Mouse (Mus musculus): ENCODE measurements at regions not wholly inside any gene's neighbourhood (a gene's known extent, or its start where the extent isn't known, plus 50 kb on each side); places are given as distances from the start of the nearest gene placed in this dataset.

DNA sequence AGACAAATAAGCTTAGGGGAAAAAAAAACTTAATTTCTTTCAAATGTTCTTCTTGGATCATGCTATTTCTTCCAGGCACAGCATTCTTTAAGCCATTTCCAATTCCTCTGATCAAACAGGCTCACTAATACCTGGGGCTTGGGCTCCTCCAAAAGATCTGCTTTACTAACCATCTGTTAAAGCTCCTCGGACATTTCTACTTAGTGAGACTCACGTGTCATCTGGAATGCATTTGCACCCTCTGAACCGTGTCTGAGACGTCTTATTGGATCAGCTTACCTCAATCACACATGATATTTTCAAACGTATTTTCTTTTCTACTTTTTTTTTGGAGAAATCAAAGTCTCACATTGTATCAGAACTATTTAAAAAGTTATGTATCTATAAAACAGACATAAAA is 132.4 kb downstream of the Npr3 start:
- Histone ChIP-seq H3K4me1 (replicated peaks; ENCODE audit: low read depth, low read length) (no peaks in the 10 kb centered on the region), H3K36me3 (ENCODE audit: insufficient read depth, low read length) (no peaks in the 10 kb centered on the region), H3K9me3 (ENCODE audit: low read length) (no peaks in the 10 kb centered on the region), H3K4me3 (replicated peaks; ENCODE audit: low read length) (no peak overlapping the region), H3K27me3 (ENCODE audit: insufficient read depth, low read length) (no peaks in the 10 kb centered on the region)
- TF ChIP-seq CTCF (conservative IDR thresholded peaks at IDR 0.05; ENCODE audit: low read length) (no peak), POU5F1 (IDR thresholded peaks at IDR 0.05; ENCODE audit: borderline replicate concordance, low read length) (no peak), NANOG (IDR thresholded peaks at IDR 0.05; ENCODE audit: borderline replicate concordance, low read length) (no peak)

DNA sequence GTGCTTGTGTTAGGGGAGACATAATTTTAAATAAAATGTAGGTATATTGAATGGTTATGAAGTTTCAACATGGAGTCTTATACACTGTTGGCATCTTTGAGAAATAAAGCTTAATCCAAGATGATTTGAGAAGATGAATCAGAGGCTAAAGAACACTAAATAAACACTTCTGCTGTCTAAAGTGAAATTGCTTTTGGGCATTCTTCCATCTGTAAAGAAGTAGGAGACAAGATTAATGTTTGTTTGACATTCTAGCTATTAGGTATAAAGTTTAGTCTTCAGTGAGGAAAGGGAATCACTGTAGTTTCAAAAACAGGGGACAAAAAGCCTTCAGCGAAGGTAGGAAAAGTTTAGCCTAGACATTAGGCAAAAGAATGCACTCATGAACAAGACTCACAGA is 136.5 kb downstream of the Npr3 start:
- Histone ChIP-seq H3K9me3 (ENCODE audit: low read length) (no peaks in the 10 kb centered on the region), H3K4me1 (replicated peaks; ENCODE audit: low read depth, low read length) (no peaks in the 10 kb centered on the region), H3K4me3 (replicated peaks; ENCODE audit: low read length) (no peak overlapping the region), H3K36me3 (ENCODE audit: insufficient read depth, low read length) (no peaks in the 10 kb centered on the region), H3K27me3 (ENCODE audit: insufficient read depth, low read length) (no peaks in the 10 kb centered on the region)
- TF ChIP-seq POU5F1 (IDR thresholded peaks at IDR 0.05; ENCODE audit: borderline replicate concordance, low read length) (no peak), NANOG (IDR thresholded peaks at IDR 0.05; ENCODE audit: borderline replicate concordance, low read length) (no peak), CTCF (conservative IDR thresholded peaks at IDR 0.05; ENCODE audit: low read length) (no peak)

DNA sequence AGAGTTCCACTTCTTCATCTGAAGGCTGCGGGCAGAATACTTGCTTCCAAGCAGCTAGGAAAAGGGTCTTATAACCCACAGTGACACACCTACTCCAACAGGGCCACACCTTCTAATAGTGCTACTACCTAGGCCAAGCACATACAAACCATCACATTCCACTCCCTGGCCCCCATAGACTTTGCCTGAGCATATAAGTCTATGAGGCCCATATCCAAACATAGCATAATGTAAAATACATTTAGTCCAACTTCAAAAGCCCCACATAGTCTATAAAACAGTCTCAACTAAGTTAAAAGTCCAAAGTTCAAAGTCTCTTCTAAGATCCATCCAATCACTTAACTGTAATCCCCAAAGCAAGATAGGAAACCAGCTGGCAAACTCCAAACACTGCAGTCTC is 149.1 kb downstream of the Npr3 start:
- no peaks in the 10 kb centered on the region for H3K36me3 ChIP-seq (ENCODE audit: insufficient read depth, low read length)
- peaks cover 6% of the 10 kb centered on the region for H3K4me1 ChIP-seq (replicated peaks; ENCODE audit: low read depth, low read length)

DNA sequence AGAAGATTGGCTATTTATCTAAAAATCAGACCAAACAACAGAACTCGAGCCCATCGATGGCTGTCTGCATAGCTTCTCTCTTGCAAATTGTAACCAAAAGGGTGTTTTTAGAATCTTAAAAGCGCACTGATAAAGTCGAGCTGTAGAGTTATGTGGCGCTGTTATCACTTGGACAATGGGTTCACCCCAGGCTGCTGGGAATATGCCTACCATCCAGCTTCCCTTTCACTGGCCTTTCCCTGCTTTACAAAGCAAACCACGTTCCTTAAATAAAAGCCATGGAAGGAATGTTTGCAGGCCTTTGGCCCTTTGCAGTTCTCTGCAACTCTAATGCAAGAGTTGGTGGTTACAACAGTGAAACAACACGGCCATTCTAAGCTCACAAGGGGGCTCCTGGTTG is 150.3 kb downstream of the Npr3 start:
- Histone ChIP-seq H3K36me3 (ENCODE audit: insufficient read depth, low read length) (no peaks in the 10 kb centered on the region), H3K9me3 (ENCODE audit: low read length) (peaks cover 9% of the 10 kb centered on the region; the same call in 1 of the 2 replicates), H3K4me3 (replicated peaks; ENCODE audit: low read length) (no peak overlapping the region), H3K27me3 (ENCODE audit: insufficient read depth, low read length) (no peaks in the 10 kb centered on the region), H3K4me1 (replicated peaks; ENCODE audit: low read depth, low read length) (peaks cover 6% of the 10 kb centered on the region)
- no peak for TF ChIP-seq CTCF (conservative IDR thresholded peaks at IDR 0.05; ENCODE audit: low read length)
- no peak for TF ChIP-seq NANOG (IDR thresholded peaks at IDR 0.05; ENCODE audit: borderline replicate concordance, low read length)
- no peak for TF ChIP-seq POU5F1 (IDR thresholded peaks at IDR 0.05; ENCODE audit: borderline replicate concordance, low read length)

More for the DNA sequence above, 149.1 kb downstream of the Npr3 start:
- Histone ChIP-seq H3K27me3 (ENCODE audit: insufficient read depth, low read length) (no peaks in the 10 kb centered on the region), H3K9me3 (ENCODE audit: low read length) (peaks cover 12% of the 10 kb centered on the region; the same call in 1 of the 2 replicates), H3K4me3 (replicated peaks; ENCODE audit: low read length) (no peak overlapping the region)
- no peak for TF ChIP-seq POU5F1 (IDR thresholded peaks at IDR 0.05; ENCODE audit: borderline replicate concordance, low read length)
- no peak for TF ChIP-seq CTCF (conservative IDR thresholded peaks at IDR 0.05; ENCODE audit: low read length)
- no peak for TF ChIP-seq NANOG (IDR thresholded peaks at IDR 0.05; ENCODE audit: borderline replicate concordance, low read length)

DNA sequence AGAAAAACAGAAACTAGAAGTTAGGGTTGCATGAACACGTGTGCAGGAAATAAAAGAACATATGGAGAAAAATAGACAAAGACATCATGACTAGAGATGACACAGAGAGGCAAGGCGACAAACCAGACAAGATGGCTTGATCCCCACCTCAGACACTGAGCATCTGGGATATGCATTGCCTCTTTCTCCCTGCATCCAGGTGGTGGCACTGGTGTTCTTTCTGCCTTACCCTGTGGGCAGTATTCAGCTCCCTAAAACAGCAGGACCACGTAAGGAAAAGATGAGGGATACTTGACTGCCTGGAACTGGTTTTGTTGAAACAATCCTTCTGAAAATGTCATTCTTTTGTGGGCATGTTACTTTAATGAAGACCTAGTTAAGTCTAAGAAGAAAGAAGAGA is 153.9 kb downstream of the Npr3 start:
- Histone ChIP-seq H3K4me1 (replicated peaks; ENCODE audit: low read depth, low read length) (peaks cover 6% of the 10 kb centered on the region), H3K4me3 (replicated peaks; ENCODE audit: low read length) (no peak overlapping the region), H3K36me3 (ENCODE audit: insufficient read depth, low read length) (no peaks in the 10 kb centered on the region), H3K9me3 (ENCODE audit: low read length) (peaks cover 9% of the 10 kb centered on the region; the same call in 1 of the 2 replicates), H3K27me3 (ENCODE audit: insufficient read depth, low read length) (no peaks in the 10 kb centered on the region)
- no peak for TF ChIP-seq NANOG (IDR thresholded peaks at IDR 0.05; ENCODE audit: borderline replicate concordance, low read length)
- TF ChIP-seq CTCF (conservative IDR thresholded peaks at IDR 0.05; ENCODE audit: low read length), result peak; percentile 43

DNA sequence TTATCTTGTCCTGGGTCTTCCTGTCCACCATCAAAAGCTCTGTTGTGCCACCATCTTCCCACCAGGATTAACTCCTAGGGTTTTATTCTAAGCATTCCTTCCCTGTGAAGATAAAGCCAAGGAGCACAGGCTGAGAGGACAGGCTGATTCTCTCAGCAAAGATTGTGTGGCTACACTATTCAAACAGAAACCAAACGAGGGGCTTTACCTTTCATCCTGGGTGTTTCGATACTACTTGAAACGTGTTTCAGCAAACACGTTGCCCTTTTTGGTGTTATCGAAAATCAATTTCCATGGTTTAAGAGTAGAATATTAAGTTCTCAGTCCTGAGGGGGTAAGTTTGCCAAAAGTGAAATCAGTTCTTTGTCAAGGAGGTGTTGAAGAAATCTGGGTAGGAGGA is 156.2 kb downstream of the Npr3 start:
- no peak for TF ChIP-seq NANOG (IDR thresholded peaks at IDR 0.05; ENCODE audit: borderline replicate concordance, low read length)
- TF ChIP-seq POU5F1 (IDR thresholded peaks at IDR 0.05; ENCODE audit: borderline replicate concordance, low read length), result no peak
- TF ChIP-seq CTCF (conservative IDR thresholded peaks at IDR 0.05; ENCODE audit: low read length), result no peak

DNA sequence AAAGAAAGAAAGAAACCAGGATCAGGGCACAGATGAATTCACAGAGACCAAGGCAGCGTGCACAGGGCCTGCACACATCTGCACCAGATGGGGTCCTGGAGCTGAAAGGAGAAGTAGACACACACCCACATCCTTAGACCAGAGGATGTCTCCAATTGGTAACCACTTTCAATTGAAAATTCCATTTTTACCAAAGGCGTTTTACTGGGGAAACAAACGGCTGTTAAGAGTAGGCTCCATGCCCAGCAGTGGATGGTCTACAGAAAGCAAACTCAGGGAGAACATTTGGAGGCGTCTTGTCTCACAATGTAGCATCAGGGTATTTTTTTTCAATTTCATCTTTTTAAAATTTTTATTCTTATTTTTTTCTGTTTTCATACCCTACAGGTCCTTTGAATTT is 157.6 kb downstream of the Npr3 start:
- TF ChIP-seq NANOG (IDR thresholded peaks at IDR 0.05; ENCODE audit: borderline replicate concordance, low read length), result no peak
- no peak for TF ChIP-seq CTCF (conservative IDR thresholded peaks at IDR 0.05; ENCODE audit: low read length)
- no peak for TF ChIP-seq POU5F1 (IDR thresholded peaks at IDR 0.05; ENCODE audit: borderline replicate concordance, low read length)
- H3K36me3 ChIP-seq (ENCODE audit: insufficient read depth, low read length), result no peaks in the 10 kb centered on the region
- no peaks in the 10 kb centered on the region for H3K9me3 ChIP-seq (ENCODE audit: low read length)
- no peaks in the 10 kb centered on the region for H3K27me3 ChIP-seq (ENCODE audit: insufficient read depth, low read length)
- no peak overlapping the region for H3K4me3 ChIP-seq (replicated peaks; ENCODE audit: low read length)
- no peaks in the 10 kb centered on the region for H3K4me1 ChIP-seq (replicated peaks; ENCODE audit: low read depth, low read length)

More for the DNA sequence above, 156.2 kb downstream of the Npr3 start:
- Histone ChIP-seq H3K9me3 (ENCODE audit: low read length) (peaks cover 4% of the 10 kb centered on the region; the same call in 1 of the 2 replicates), H3K36me3 (ENCODE audit: insufficient read depth, low read length) (no peaks in the 10 kb centered on the region), H3K27me3 (ENCODE audit: insufficient read depth, low read length) (no peaks in the 10 kb centered on the region), H3K4me3 (replicated peaks; ENCODE audit: low read length) (no peak overlapping the region), H3K4me1 (replicated peaks; ENCODE audit: low read depth, low read length) (no peaks in the 10 kb centered on the region)

DNA sequence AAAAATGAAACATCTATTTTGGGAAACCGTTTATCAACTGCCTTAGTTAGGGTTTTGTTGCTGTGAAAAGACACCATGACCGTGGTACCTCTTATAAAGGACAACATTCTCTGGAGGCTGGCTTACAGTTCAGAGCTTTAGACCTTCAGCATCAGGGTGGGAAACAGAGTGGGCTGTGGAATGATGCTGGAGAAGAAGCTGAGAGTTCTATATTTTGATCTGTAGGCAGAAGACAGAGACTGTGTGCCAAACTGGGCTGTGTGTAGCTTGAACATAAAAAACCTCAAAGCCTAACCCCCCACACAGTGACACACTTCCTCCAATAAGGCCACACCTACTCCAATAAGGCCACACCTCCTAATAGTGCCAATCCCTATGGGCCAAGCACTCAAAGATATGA is 158.8 kb downstream of the Npr3 start:
- no peaks in the 10 kb centered on the region for H3K27me3 ChIP-seq (ENCODE audit: insufficient read depth, low read length)
- no peak for TF ChIP-seq CTCF (conservative IDR thresholded peaks at IDR 0.05; ENCODE audit: low read length)
- no peaks in the 10 kb centered on the region for H3K9me3 ChIP-seq (ENCODE audit: low read length)
- no peaks in the 10 kb centered on the region for H3K36me3 ChIP-seq (ENCODE audit: insufficient read depth, low read length)
- H3K4me1 ChIP-seq (replicated peaks; ENCODE audit: low read depth, low read length), result no peaks in the 10 kb centered on the region
- H3K4me3 ChIP-seq (replicated peaks; ENCODE audit: low read length), result no peak overlapping the region

DNA sequence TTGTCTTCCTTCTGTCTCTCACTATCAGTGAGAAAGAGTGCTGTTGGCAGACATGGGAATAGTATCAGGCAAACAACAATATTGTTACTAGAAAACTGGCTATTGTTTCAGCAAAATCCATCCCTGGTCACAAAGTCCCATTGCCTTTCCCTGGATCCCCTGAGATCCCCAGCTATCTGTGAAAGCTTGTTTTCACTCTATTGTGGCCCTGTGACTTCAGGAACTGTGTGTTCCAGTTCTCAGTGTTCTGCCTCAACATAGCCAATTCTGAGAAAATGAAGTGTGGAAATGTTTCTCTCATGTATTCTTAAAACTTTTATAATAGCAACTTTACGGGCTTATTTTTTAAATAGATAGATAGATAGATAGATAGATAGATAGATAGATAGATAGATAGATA is 160.3 kb downstream of the Npr3 start:
- Histone ChIP-seq H3K36me3 (ENCODE audit: insufficient read depth, low read length) (no peaks in the 10 kb centered on the region), H3K4me1 (replicated peaks; ENCODE audit: low read depth, low read length) (no peaks in the 10 kb centered on the region), H3K27me3 (ENCODE audit: insufficient read depth, low read length) (no peaks in the 10 kb centered on the region), H3K9me3 (ENCODE audit: low read length) (no peaks in the 10 kb centered on the region), H3K4me3 (replicated peaks; ENCODE audit: low read length) (no peak overlapping the region)
- no peak for TF ChIP-seq NANOG (IDR thresholded peaks at IDR 0.05; ENCODE audit: borderline replicate concordance, low read length)
- no peak for TF ChIP-seq CTCF (conservative IDR thresholded peaks at IDR 0.05; ENCODE audit: low read length)
